Mouse (Mus musculus) left cerebral cortex, postnatal 10 days (tissue): ENCODE results near the gene Ppara. TPM values are rescaled to one million over a fixed set of nuclear protein-coding genes. Genes with fewer than 3 reads are reported as not detected.
"Not testable (repeated sequence)": the region's sequence is repeated elsewhere in the genome, so short reads cannot be mapped to it uniquely, and the experiment has no call there.

Source experiments
- DNase-seq, 2 experiments: peaks; one replicate each; pipeline ENCODE4 v3.0.0; 2021 to 2022; ENCODE audit warnings: low spot score in 2 of 2, mixed read lengths in 1 of 2; ENCODE audit errors: extremely low spot score in 1 of 2
- intact Hi-C: fragments of 180-260 bp; cut with DNase I; formaldehyde crosslinking; loops from one replicate; pipeline ENCODE4 v1.15.1; 2025
- total RNA-seq, 2 experiments: library from RNA; stranded (reverse); gene quantifications; 2 replicates each; pipeline ENCODE4 v1.2.3; 2021

Ppara gene
- total RNA-seq, 2 experiments from 2014 or later, result 2.2 to 2.4 TPM

- intact Hi-C loops, result no loop called here
- DNase-seq, result no peak
These were observed 40.2 kb downstream of the Ppara start for GRCm38 (mm10) chr15:85775001-85775400.

- no peak for DNase-seq
- intact Hi-C loops, result no loop called here
These were observed 41.5 kb downstream of the Ppara start for GRCm38 (mm10) chr15:85776241-85776640.

GRCm38 (mm10) chr15:85776771-85777170, 42.0 kb downstream of the Ppara start:
- peak in 1 of 2 experiments; percentile 48 for DNase-seq

GRCm38 (mm10) chr15:85778891-85779290, 44.1 kb downstream of the Ppara start:
- intact Hi-C loops, DNase-seq: not testable (repeated sequence)

More at GRCm38 (mm10) chr15:85776771-85777170, 42.0 kb downstream of the Ppara start:
- intact Hi-C loops, result no loop called here

- intact Hi-C loops, result no loop called here
- DNase-seq, result no peak
These were observed 48.4 kb downstream of the Ppara start for GRCm38 (mm10) chr15:85783146-85783545.

- intact Hi-C loops, result no loop called here
- no peak for DNase-seq
These were observed 49.6 kb downstream of the Ppara start for GRCm38 (mm10) chr15:85784341-85784740.

- DNase-seq, result no peak
- intact Hi-C loops, result loop anchor here (5.0 kb wide), 2 partner anchors 39 to 54 kb away; partner anchors contain the start of gene Ppara
These were observed 51.9 kb downstream of the Ppara start for GRCm38 (mm10) chr15:85786711-85787110.

GRCm38 (mm10) chr15:85787482-85787881, 52.7 kb downstream of the Ppara start:
- DNase-seq, result no peak
- intact Hi-C loops, result loop anchor here (5.0 kb wide), 2 partner anchors 40 to 55 kb away; partner anchors contain the start of gene Ppara

GRCm38 (mm10) chr15:85788051-85788450, 53.3 kb downstream of the Ppara start:
- intact Hi-C loops, result loop anchor here (5.0 kb wide), 2 partner anchors 41 to 56 kb away; partner anchors contain the start of gene Ppara
- no peak for DNase-seq

- intact Hi-C loops, result loop anchor here (5.0 kb wide), 2 partner anchors 41 to 56 kb away; partner anchors contain the start of gene Ppara
- DNase-seq, result no peak
These were observed 53.9 kb downstream of the Ppara start for GRCm38 (mm10) chr15:85788633-85789032.

- no peak for DNase-seq
- intact Hi-C loops, result no loop called here
These were observed 56.7 kb downstream of the Ppara start for GRCm38 (mm10) chr15:85791449-85791848.

- DNase-seq, result peak; percentile 66 to 76
- intact Hi-C loops, result no loop called here
These were observed 58.0 kb downstream of the Ppara start for GRCm38 (mm10) chr15:85792819-85793218.

GRCm38 (mm10) chr15:85795516-85795915, 60.7 kb downstream of the Ppara start:
- DNase-seq, result no peak
- intact Hi-C loops, result no loop called here

GRCm38 (mm10) chr15:85798676-85799075, 63.9 kb downstream of the Ppara start:
- intact Hi-C loops, result no loop called here
- DNase-seq, result no peak

- no peak for DNase-seq
- intact Hi-C loops, result no loop called here
These were observed 68.1 kb downstream of the Ppara start for GRCm38 (mm10) chr15:85802931-85803330.

- no peak for DNase-seq
- intact Hi-C loops, result no loop called here
These were observed 72.1 kb downstream of the Ppara start for GRCm38 (mm10) chr15:85806886-85807285.

- no peak for DNase-seq
- intact Hi-C loops, result no loop called here
These were observed 72.6 kb downstream of the Ppara start for GRCm38 (mm10) chr15:85807404-85807803.

GRCm38 (mm10) chr15:85808031-85808430, 73.2 kb downstream of the Ppara start:
- no peak for DNase-seq
- intact Hi-C loops, result no loop called here

- intact Hi-C loops, result no loop called here
- no peak for DNase-seq
These were observed 73.7 kb downstream of the Ppara start for GRCm38 (mm10) chr15:85808434-85808833.

GRCm38 (mm10) chr15:85809091-85809490, 74.3 kb downstream of the Ppara start:
- intact Hi-C loops, result no loop called here
- no peak for DNase-seq

GRCm38 (mm10) chr15:85810462-85810805, 75.7 kb downstream of the Ppara start:
- intact Hi-C loops, result no loop called here
- no peak for DNase-seq
